Mouse (Mus musculus): Measurements from ENCODE around the gene Commd4.
"Not testable (repeated sequence)": the region's sequence is repeated elsewhere in the genome, so short reads cannot be mapped to it uniquely, and the experiment has no call there.

The Commd4 gene

DNA sequence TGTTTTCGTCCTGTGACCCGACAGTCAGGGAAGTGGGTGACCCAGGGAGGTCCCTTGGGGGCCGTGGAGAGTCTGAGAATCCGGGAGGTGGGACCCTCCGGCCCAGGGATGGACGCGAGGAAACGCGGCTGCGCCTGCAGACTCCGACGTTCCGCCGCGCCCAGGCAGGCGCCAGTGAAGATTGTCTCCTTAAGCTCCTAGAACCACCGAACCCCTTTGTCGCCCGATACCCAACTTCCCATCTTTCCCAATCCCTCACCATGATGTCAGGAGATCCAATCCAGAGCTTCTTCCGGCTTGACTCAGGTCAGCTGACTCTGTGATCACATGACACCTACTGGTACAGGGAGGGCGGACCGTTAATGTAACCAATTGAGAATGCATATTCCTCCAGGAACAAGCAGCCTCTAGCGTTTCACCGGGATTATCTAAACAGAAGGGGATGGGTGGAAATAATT, at the start of gene Commd4:
Gene Commd4 (minus strand): TSS at position 319 of the 458 bp plus-strand sequence.
- DNase-seq, result peak; percentile 98

- DNase-seq, result no peak
Observed at GRCm38 (mm10) chr9:57206896-57207295, 48.8 kb upstream of the Commd4 start.

- DNase-seq, result not testable (repeated sequence)
Observed at GRCm38 (mm10) chr9:57203571-57203970, 45.4 kb upstream of the Commd4 start.

DNA sequence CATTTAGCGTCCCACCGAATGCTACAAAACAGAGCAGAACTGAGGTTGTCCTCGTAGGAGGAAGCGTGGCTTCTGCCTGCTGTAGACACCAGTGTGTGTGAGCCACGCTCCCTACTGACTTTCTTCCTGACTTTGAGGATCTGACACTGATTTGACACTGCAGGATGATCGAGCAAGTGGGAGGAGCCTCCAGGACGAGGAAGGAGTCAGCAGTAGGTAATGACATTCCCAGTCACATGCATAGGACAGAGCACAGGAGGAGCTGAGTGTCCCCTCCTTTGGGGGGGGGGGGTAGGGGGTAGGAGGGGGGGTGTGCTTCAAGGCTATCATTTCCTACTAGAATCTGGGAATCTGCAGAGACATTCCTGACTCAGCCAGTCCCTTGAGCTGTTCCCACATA, 44.9 kb upstream of the Commd4 start:
- no peak for DNase-seq

DNA sequence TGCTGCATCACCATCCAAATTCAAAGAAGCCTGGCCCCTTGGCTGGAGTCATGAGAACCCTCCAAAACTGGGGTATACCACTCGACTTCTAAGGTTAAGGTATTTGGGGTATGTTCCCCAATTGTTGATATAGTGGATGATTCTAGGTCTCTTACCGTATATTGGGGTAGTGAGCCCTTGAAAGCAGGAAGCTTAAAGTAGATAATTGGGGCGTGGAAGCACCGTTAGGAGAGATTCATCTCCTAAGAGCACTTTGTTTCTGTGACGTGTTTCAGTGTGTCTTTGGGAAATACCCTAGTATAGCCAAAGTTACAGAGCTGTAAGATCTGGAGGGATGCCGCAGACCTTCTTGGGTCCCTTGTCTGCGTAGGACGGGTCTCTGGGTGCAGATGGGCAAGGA, 39.3 kb upstream of the Commd4 start:
- DNase-seq, result no peak

- DNase-seq, result no peak
Observed at GRCm38 (mm10) chr9:57196708-57197107, 38.6 kb upstream of the Commd4 start.

GRCm38 (mm10) chr9:57168411-57168810, 10.3 kb upstream of the Commd4 start:
- DNase-seq, result no peak

GRCm38 (mm10) chr9:57166173-57166572, 8.0 kb upstream of the Commd4 start:
- no peak for DNase-seq

DNA sequence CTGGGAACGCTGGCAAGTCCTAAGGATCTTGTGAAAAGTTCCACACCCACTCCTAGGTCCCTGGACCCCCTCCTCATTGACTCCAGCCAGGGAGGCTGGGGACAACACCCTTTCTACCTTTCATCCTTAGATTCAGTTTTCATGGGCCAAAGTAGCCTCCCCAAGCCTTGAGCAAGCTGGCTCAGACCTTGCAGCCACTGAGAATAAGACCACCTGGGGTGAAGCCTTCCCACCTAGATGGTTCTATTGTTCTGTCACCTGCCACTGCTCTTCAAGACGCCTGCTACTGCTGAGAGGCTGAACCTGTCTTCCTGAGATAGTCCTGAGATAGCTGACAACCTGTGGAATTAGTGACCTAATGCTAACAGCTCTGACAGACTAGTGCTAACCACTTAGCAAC, 5.0 kb upstream of the Commd4 start:
- DNase-seq, result no peak

DNA sequence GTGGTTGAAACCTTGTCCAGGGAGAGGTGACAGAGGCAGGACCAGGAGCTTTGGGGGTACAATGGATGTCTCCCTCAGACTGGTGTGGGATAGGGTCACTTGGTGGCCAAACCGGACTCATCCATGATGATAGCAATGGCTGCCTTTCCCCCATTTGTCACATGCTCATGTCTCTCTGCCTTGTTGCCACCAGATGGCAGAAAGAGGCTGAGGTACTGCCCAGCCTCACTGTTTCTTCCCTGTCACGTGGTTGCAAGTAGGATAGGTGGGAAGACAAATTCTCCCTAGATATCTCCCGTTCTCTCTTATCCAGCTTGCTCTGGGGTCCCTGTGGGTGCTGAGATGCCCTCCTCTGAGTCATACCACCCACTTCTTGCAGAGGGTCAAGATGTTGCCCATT, 4.4 kb upstream of the Commd4 start:
- DNase-seq, result no peak

- no peak for DNase-seq
Observed at GRCm38 (mm10) chr9:57158506-57158905, 375 bp upstream of the Commd4 start.

DNA sequence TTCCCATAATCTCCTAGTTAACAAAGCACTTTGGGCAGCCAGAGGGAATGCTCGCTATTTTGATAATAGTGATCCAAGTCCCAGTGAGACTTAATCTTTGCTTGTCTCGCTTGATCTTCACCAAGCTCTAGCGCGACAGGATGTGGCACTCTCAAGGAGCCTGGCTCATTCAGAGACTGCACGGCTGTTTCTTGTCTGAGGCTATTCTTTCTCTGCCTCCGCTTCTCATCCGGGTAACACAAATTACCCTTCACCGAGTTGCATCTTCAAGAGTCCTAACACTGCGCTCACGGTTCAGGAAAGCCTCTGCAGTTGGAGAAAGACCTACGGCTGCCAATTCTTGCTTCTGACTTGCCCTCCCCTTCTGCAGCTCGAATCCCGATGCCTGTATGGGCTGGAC, 632 bp downstream of the Commd4 start:
- no peak for DNase-seq

DNA sequence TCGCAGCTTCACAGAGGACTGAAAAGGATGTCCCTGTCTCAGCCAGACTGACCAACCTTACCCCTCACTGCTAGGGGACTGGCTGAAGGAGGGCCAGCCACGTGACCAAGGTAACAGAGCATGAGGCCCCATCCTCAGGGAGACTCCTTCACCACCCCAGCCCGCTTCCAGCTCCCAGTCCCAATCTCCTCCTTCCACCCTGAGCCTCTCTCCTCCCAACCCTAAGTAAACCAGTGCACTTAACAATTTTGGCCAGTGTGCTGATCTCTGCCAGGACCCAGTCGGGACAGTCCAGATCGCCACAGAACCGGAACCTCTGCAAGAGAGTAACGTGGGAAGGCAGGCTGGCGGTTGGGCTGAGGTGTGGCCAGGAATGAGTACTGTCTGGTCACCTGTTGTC, 1.3 kb downstream of the Commd4 start:
- DNase-seq, result no peak

DNA sequence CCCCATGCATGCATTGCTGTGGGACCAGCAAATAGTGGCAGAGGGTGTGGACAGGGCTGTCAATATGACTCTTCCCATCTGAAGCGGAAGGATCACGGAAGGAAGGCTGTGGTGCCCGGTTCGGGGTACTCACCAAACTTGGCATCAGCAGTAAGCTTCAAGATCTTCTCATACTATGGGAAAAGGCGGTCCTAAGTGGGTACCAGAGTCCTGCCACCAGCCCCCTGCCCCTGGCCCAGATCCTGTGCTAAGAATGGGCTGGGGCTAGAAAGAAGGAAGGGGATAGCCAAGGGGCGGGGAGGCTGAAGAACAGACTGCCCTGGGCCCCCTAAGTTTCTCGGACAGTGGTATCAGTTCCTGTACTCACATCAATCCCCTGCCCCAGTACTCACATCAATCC, 1.7 kb downstream of the Commd4 start:
- no peak for DNase-seq

DNA sequence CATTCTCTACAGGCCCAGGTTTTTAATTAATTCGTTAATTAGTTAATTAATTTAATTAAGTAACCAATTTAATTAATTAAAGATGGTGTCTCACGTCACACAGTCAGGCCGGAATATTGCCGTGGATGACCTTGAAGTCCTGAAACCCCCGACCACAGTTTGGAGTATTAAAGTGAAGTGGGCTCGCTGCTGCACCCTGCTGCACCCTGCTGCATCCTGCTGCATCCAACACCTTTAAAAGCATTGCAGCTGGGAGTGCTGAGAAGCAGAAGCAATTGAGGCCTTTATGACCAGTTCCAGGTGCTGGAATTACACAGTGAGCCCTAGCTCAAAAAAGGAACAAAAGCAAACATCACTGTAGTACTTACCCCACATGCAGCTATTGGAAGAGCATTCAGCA, 5.8 kb downstream of the Commd4 start:
- no peak for DNase-seq

- DNase-seq, result no peak
Observed at GRCm38 (mm10) chr9:57150192-57150591, 7.9 kb downstream of the Commd4 start.

- no peak for DNase-seq
Observed at GRCm38 (mm10) chr9:57149021-57149420, 9.1 kb downstream of the Commd4 start.

DNA sequence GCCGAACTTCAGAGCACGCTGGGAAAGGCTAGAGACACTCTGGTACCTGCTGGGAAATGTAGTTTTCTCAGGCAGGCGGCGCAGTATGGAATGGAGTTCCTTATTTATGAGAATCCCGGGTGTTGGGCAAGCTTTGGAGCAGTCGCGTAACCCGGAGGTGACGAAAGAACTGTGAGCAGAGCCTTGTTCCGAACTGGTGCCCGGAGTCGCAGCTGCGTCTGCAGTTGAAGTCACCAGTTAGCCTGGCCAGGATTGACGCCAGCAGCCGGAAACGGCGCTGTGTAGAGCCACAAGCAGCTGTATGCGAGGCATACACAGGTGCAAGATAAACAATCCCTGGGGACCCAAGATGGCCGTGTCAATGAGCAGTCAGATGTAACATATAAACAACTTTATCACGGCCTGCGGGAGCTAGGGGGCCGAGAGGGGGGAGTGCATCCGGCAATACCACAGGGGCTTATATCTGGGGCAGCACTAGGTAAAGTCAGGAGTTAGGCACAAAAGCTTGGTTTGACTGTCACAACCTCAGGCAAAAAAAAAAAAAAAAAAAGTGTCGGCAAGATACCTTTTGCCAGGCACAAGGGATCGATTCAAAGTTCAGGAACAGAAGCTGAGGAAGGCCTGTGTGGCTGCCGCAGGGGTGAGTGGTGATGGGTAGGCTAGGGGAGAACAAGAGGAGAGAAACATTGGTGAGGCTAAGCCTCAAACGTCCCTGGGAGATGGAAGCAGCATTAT, 9.8 kb downstream of the Commd4 start, which contains the start of gene Neil1:
Gene Neil1 (minus strand): TSS at position 162 of the 735 bp plus-strand sequence.
- DNase-seq, result peak; percentile 97

- no peak for DNase-seq
Observed at GRCm38 (mm10) chr9:57147205-57148143, 10.7 kb downstream of the Commd4 start.

- no peak for DNase-seq
Observed at GRCm38 (mm10) chr9:57146451-57147066, 11.6 kb downstream of the Commd4 start.

- DNase-seq, result no peak
Observed at GRCm38 (mm10) chr9:57144830-57145229, 13.3 kb downstream of the Commd4 start.

DNA sequence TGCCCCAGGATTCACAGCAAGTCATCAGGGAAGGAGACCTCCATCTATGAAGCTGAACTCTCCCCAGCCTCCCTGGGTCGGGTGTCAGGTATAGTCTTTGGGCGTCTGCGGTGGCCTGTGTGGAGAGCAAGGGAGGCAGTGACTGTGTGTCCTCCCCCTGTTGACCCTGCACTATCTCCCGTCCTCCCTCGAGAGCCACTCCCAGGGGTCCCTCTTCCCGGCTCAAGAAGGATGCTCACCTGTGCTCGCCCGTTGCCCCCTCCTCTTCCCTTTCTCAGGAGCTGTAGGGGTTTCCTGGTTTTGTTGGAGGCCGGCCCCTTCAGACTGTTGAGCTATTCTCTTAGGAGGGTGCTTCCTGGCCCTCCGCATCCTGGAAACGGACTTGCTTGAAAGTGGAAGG, 14.9 kb downstream of the Commd4 start:
- no peak for DNase-seq

Data from layer of hippocampus, adult 9-11 months (tissue).